Mouse (Mus musculus) frontal cortex, postnatal 14 days (tissue): ENCODE measurements at regions not wholly inside any gene's neighbourhood (a gene's known extent, or its start where the extent isn't known, plus 50 kb on each side); places are given as distances from the start of the nearest gene placed in this dataset.
"Not testable (repeated sequence)": the region's sequence is repeated elsewhere in the genome, so short reads cannot be mapped to it uniquely, and the experiment has no call there.

Experiments
- DNase-seq, 2 experiments: peaks; one replicate each; pipeline ENCODE4 v3.0.0; 2022; ENCODE audit warnings: low spot score in 2 of 2

GRCm38 (mm10) chr1:78588036-78588435 lies 69.6 kb upstream of the Acsl3 start:
- no peak for DNase-seq

- not testable (repeated sequence) for DNase-seq
Measured at GRCm38 (mm10) chr1:78588660-78589059, 69.0 kb upstream of the Acsl3 start.

- peak in 1 of 2 experiments; percentile 49 for DNase-seq
Measured at GRCm38 (mm10) chr1:78590558-78590957, 67.1 kb upstream of the Acsl3 start.

GRCm38 (mm10) chr1:78593927-78594641 lies 63.5 kb upstream of the Acsl3 start:
- peak in 1 of 2 experiments; percentile 49 for DNase-seq

DNA sequence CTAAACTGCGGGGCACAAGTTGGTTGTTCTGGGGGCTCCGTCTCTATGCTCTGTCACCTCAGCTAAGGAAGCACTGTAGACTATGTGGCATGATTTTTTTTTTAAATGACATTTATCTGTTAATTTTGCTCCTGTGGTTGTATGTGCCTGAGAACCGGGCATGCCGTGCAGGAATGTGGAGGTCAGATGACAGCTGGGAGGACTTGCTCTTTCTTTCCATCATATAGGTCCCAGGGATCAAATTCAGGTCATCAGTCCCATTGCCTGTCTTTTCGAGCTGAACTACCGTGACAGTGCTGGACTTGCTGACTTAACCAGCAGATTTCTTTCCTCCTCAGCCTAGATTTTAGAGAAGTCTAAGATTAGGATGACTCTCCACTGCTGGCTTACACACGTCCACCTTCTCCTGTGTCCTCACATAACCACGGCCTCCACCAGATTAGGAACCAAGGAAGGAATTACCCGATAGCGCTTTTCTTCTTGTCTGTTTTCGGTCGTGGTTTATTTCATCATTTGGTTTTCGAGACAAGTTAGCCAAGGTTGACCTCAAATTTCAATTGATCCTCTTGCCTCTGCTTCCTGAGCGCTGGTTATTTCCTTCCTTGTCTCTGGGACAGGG lies 62.0 kb upstream of the Acsl3 start:
- no peak for DNase-seq

- DNase-seq = no peak
Measured at GRCm38 (mm10) chr1:78598561-78598960, 59.1 kb upstream of the Acsl3 start.

- DNase-seq = no peak
Measured at GRCm38 (mm10) chr1:78600666-78601065, 57.0 kb upstream of the Acsl3 start.

GRCm38 (mm10) chr1:78601568-78601967 lies 56.1 kb upstream of the Acsl3 start:
- no peak for DNase-seq

- no peak for DNase-seq
Measured at GRCm38 (mm10) chr1:78602039-78602438, 55.6 kb upstream of the Acsl3 start.

- no peak for DNase-seq
Measured at GRCm38 (mm10) chr1:78602885-78603284, 54.7 kb upstream of the Acsl3 start.

- DNase-seq = no peak
Measured at GRCm38 (mm10) chr1:78604820-78605550, 52.6 kb upstream of the Acsl3 start.
